Mouse (Mus musculus): ENCODE data around the gene Olfr763. TPM values are rescaled to one million over a fixed set of nuclear protein-coding genes. Genes with fewer than 3 reads are reported as not detected.
"Not testable (repeated sequence)": the region's sequence is repeated elsewhere in the genome, so short reads cannot be mapped to it uniquely, and the experiment has no call there.

The Olfr763 gene
- polyA plus RNA-seq, 1 experiment, result 0.05 TPM

GRCm38 (mm10) chr10:129014477-129014876 lies 3.9 kb downstream of the Olfr763 start:
- Histone ChIP-seq H3ac (ENCODE audit: control insufficient read depth, insufficient read length) (no peak overlapping the region), H3K27me3 (ENCODE audit: control insufficient read depth, insufficient read depth, insufficient read length) (no peaks in the 10 kb centered on the region), H3K4me3 (no peak overlapping the region), H3K36me3 (ENCODE audit: control insufficient read depth, insufficient read depth) (no peaks in the 10 kb centered on the region), H3K4me2 (ENCODE audit: low read depth) (no peak overlapping the region), H3K79me2 (ENCODE audit: control insufficient read depth, insufficient read depth) (no peaks in the 10 kb centered on the region)
- no peak for TF ChIP-seq TCF12 (IDR thresholded peaks at IDR 0.05; ENCODE audit: insufficient read depth, poor library complexity, severe bottlenecking)

- TF ChIP-seq USF1 (IDR thresholded peaks at IDR 0.05; ENCODE audit: low read depth), result no peak
- no peak for TF ChIP-seq REST (IDR thresholded peaks at IDR 0.05; ENCODE audit: insufficient read depth, insufficient read length)
- TF ChIP-seq TCF3 (IDR thresholded peaks at IDR 0.05; ENCODE audit: insufficient read length, low read depth), result no peak
- no peak for TF ChIP-seq TCF12 (IDR thresholded peaks at IDR 0.05; ENCODE audit: insufficient read depth, poor library complexity, severe bottlenecking)
- no peak for TF ChIP-seq POLR2A (IDR thresholded peaks at IDR 0.05; ENCODE audit: insufficient read length, low read depth)
- TF ChIP-seq SRF (IDR thresholded peaks at IDR 0.05; ENCODE audit: control insufficient read depth, insufficient read length, low read depth), result no peak
- no peak for TF ChIP-seq E2F4 (IDR thresholded peaks at IDR 0.05; ENCODE audit: insufficient read depth)
- TF ChIP-seq MYOD1 (IDR thresholded peaks at IDR 0.05; ENCODE audit: control insufficient read depth in 1 of 3, insufficient read length in 2 of 3, low read depth in 2 of 3), result no peak
- TF ChIP-seq MYOG (IDR thresholded peaks at IDR 0.05; ENCODE audit: control insufficient read depth in 1 of 3, insufficient read depth in 1 of 3, insufficient read length in 2 of 3, low read depth in 2 of 3), result no peak
- TF ChIP-seq MAX (IDR thresholded peaks at IDR 0.05; ENCODE audit: low read depth), result no peak
- no peak for TF ChIP-seq CEBPB (IDR thresholded peaks at IDR 0.05; ENCODE audit: insufficient read depth, poor library complexity, severe bottlenecking)
- TF ChIP-seq POLR2AphosphoS2 (IDR thresholded peaks at IDR 0.05; ENCODE audit: insufficient read length, low read depth), result no peak
- no peak overlapping the region for H3K4me2 ChIP-seq (ENCODE audit: low read depth)
- no peak overlapping the region for H3ac ChIP-seq (ENCODE audit: control insufficient read depth, insufficient read length)
These were observed 12.7 kb downstream of the Olfr763 start for GRCm38 (mm10) chr10:129023319-129023718.

GRCm38 (mm10) chr10:129026018-129026662 lies 15.5 kb downstream of the Olfr763 start:
- H3ac ChIP-seq (ENCODE audit: control insufficient read depth, insufficient read length), result no peak overlapping the region
- no peak overlapping the region for H3K4me3 ChIP-seq
- H3K79me2 ChIP-seq (ENCODE audit: control insufficient read depth, insufficient read depth), result no peaks in the 10 kb centered on the region
- H3K4me2 ChIP-seq (ENCODE audit: low read depth), result no peak overlapping the region
- H3K36me3 ChIP-seq (ENCODE audit: control insufficient read depth, insufficient read depth), result no peaks in the 10 kb centered on the region
- no peaks in the 10 kb centered on the region for H3K27me3 ChIP-seq (ENCODE audit: control insufficient read depth, insufficient read depth, insufficient read length)
- no peak for TF ChIP-seq MYOD1 (IDR thresholded peaks at IDR 0.05; ENCODE audit: control insufficient read depth in 1 of 3, insufficient read length in 2 of 3, low read depth in 2 of 3)
- TF ChIP-seq SRF (IDR thresholded peaks at IDR 0.05; ENCODE audit: control insufficient read depth, insufficient read length, low read depth), result no peak
- TF ChIP-seq CEBPB (IDR thresholded peaks at IDR 0.05; ENCODE audit: insufficient read depth, poor library complexity, severe bottlenecking), result no peak
- TF ChIP-seq USF1 (IDR thresholded peaks at IDR 0.05; ENCODE audit: low read depth), result no peak
- TF ChIP-seq POLR2AphosphoS2 (IDR thresholded peaks at IDR 0.05; ENCODE audit: insufficient read length, low read depth), result no peak
- TF ChIP-seq MYOG (IDR thresholded peaks at IDR 0.05; ENCODE audit: control insufficient read depth in 1 of 3, insufficient read depth in 1 of 3, insufficient read length in 2 of 3, low read depth in 2 of 3), result no peak
- no peak for TF ChIP-seq POLR2A (IDR thresholded peaks at IDR 0.05; ENCODE audit: insufficient read length, low read depth)
- TF ChIP-seq MAX (IDR thresholded peaks at IDR 0.05; ENCODE audit: low read depth), result no peak
- no peak for TF ChIP-seq TCF3 (IDR thresholded peaks at IDR 0.05; ENCODE audit: insufficient read length, low read depth)
- TF ChIP-seq E2F4 (IDR thresholded peaks at IDR 0.05; ENCODE audit: insufficient read depth), result no peak
- no peak for TF ChIP-seq TCF12 (IDR thresholded peaks at IDR 0.05; ENCODE audit: insufficient read depth, poor library complexity, severe bottlenecking)
- TF ChIP-seq REST (IDR thresholded peaks at IDR 0.05; ENCODE audit: insufficient read depth, insufficient read length), result no peak

More at GRCm38 (mm10) chr10:129023319-129023718, 12.7 kb downstream of the Olfr763 start:
- H3K4me3 ChIP-seq, result no peak overlapping the region
- H3K36me3 ChIP-seq (ENCODE audit: control insufficient read depth, insufficient read depth), result no peaks in the 10 kb centered on the region
- no peaks in the 10 kb centered on the region for H3K27me3 ChIP-seq (ENCODE audit: control insufficient read depth, insufficient read depth, insufficient read length)
- H3K79me2 ChIP-seq (ENCODE audit: control insufficient read depth, insufficient read depth), result no peaks in the 10 kb centered on the region

GRCm38 (mm10) chr10:129028343-129028742 lies 17.8 kb downstream of the Olfr763 start:
- no peaks in the 10 kb centered on the region for H3K36me3 ChIP-seq (ENCODE audit: control insufficient read depth, insufficient read depth)
- H3K79me2 ChIP-seq (ENCODE audit: control insufficient read depth, insufficient read depth), result no peaks in the 10 kb centered on the region
- no peaks in the 10 kb centered on the region for H3K27me3 ChIP-seq (ENCODE audit: control insufficient read depth, insufficient read depth, insufficient read length)
- no peak for TF ChIP-seq REST (IDR thresholded peaks at IDR 0.05; ENCODE audit: insufficient read depth, insufficient read length)
- no peak for TF ChIP-seq POLR2A (IDR thresholded peaks at IDR 0.05; ENCODE audit: insufficient read length, low read depth)
- no peak for TF ChIP-seq TCF3 (IDR thresholded peaks at IDR 0.05; ENCODE audit: insufficient read length, low read depth)
- TF ChIP-seq MYOD1 (IDR thresholded peaks at IDR 0.05; ENCODE audit: control insufficient read depth in 1 of 3, insufficient read length in 2 of 3, low read depth in 2 of 3), result no peak
- no peak for TF ChIP-seq TCF12 (IDR thresholded peaks at IDR 0.05; ENCODE audit: insufficient read depth, poor library complexity, severe bottlenecking)
- TF ChIP-seq CEBPB (IDR thresholded peaks at IDR 0.05; ENCODE audit: insufficient read depth, poor library complexity, severe bottlenecking), result no peak
- no peak for TF ChIP-seq MYOG (IDR thresholded peaks at IDR 0.05; ENCODE audit: control insufficient read depth in 1 of 3, insufficient read depth in 1 of 3, insufficient read length in 2 of 3, low read depth in 2 of 3)
- TF ChIP-seq POLR2AphosphoS2 (IDR thresholded peaks at IDR 0.05; ENCODE audit: insufficient read length, low read depth), result no peak
- no peak for TF ChIP-seq E2F4 (IDR thresholded peaks at IDR 0.05; ENCODE audit: insufficient read depth)
- TF ChIP-seq SRF (IDR thresholded peaks at IDR 0.05; ENCODE audit: control insufficient read depth, insufficient read length, low read depth), result no peak
- H3K4me2 ChIP-seq (ENCODE audit: low read depth), result no peak overlapping the region
- H3ac ChIP-seq (ENCODE audit: control insufficient read depth, insufficient read length), result no peak overlapping the region
- no peak overlapping the region for H3K4me3 ChIP-seq

- TF ChIP-seq CEBPB (IDR thresholded peaks at IDR 0.05; ENCODE audit: insufficient read depth, poor library complexity, severe bottlenecking) (no peak), SRF (IDR thresholded peaks at IDR 0.05; ENCODE audit: control insufficient read depth, insufficient read length, low read depth) (no peak), POLR2AphosphoS2 (IDR thresholded peaks at IDR 0.05; ENCODE audit: insufficient read length, low read depth) (no peak), E2F4 (IDR thresholded peaks at IDR 0.05; ENCODE audit: insufficient read depth) (no peak), TCF3 (IDR thresholded peaks at IDR 0.05; ENCODE audit: insufficient read length, low read depth) (no peak), MYOD1 (IDR thresholded peaks at IDR 0.05; ENCODE audit: control insufficient read depth in 1 of 3, insufficient read length in 2 of 3, low read depth in 2 of 3) (no peak), TCF12 (IDR thresholded peaks at IDR 0.05; ENCODE audit: insufficient read depth, poor library complexity, severe bottlenecking) (no peak), USF1 (IDR thresholded peaks at IDR 0.05; ENCODE audit: low read depth) (no peak)
- H3K4me2 ChIP-seq (ENCODE audit: low read depth), result no peak within 1 kb of the TSS
- H3K27me3 ChIP-seq (ENCODE audit: control insufficient read depth, insufficient read depth, insufficient read length), result no peaks in the 10 kb centered on the region
- no peak within 1 kb of the TSS for H3K4me3 ChIP-seq
- no peaks in the 10 kb centered on the region for H3K36me3 ChIP-seq (ENCODE audit: control insufficient read depth, insufficient read depth)
- no peaks in the 10 kb centered on the region for H3K79me2 ChIP-seq (ENCODE audit: control insufficient read depth, insufficient read depth)
- H3ac ChIP-seq (ENCODE audit: control insufficient read depth, insufficient read length), result no peak within 1 kb of the TSS
These were observed 29.2 kb downstream of the Olfr763 start, which contains the start of gene Olfr764-ps1 for GRCm38 (mm10) chr10:129039796-129040195. Olfr764-ps1 (minus strand) TSS chr10:129039896.

GRCm38 (mm10) chr10:129049898-129050297 lies 39.3 kb downstream of the Olfr763 start, which contains the start of gene Olfr765:
Olfr765 (minus strand) TSS chr10:129049998.
- H3K36me3 ChIP-seq (ENCODE audit: control insufficient read depth, insufficient read depth); H3K79me2 ChIP-seq (ENCODE audit: control insufficient read depth, insufficient read depth); H3K27me3 ChIP-seq (ENCODE audit: control insufficient read depth, insufficient read depth, insufficient read length); H3ac ChIP-seq (ENCODE audit: control insufficient read depth, insufficient read length); H3K4me2 ChIP-seq (ENCODE audit: low read depth); H3K4me3 ChIP-seq: not testable (repeated sequence)
